Mouse (Mus musculus) intestine, embryonic 14.5 days (tissue): ENCODE measurements around the gene Kif1bp. TPM values are rescaled to one million over a fixed set of nuclear protein-coding genes. Genes with fewer than 3 reads are reported as not detected.

Experiments used
- ATAC-seq: fragments of 200-750 bp; cut with Nextera tagmentation; replicated peaks from 2 replicates; pipeline ENCODE4 v1.8.0; 2017; ENCODE audit warnings: low read depth, moderate number of reproducible peaks, moderate TSS enrichment, moderate library complexity; ENCODE audit not compliant: low FRiP score, low TSS enrichment
- DNase-seq: peaks from one replicate; pipeline ENCODE4 v3.0.0-alpha.2; 2018; ENCODE audit warnings: low spot score
- H3K27ac ChIP-seq: fragments of 300-500 bp; sonication (generic); 2 replicates; pipeline ENCODE4 v1.5.1; 2014; ENCODE audit warnings: low read depth, mild to moderate bottlenecking, control low read depth
- H3K27me3 ChIP-seq: fragments of 300-500 bp; sonication (generic); replicated peaks from 2 replicates; pipeline ENCODE4 v1.6.1; 2014; ENCODE audit warnings: low read length, control low read depth; ENCODE audit not compliant: control insufficient read depth, insufficient read depth
- H3K36me3 ChIP-seq: fragments of 300-500 bp; sonication (generic); 2 replicates; pipeline ENCODE4 v1.6.1; 2014; ENCODE audit warnings: low read length, control low read depth; ENCODE audit not compliant: control insufficient read depth, insufficient read depth
- H3K4me1 ChIP-seq: fragments of 300-500 bp; sonication (generic); replicated peaks from 2 replicates; pipeline ENCODE4 v1.6.1; 2014; ENCODE audit warnings: low read length, control low read depth, mixed read lengths; ENCODE audit not compliant: control insufficient read depth, insufficient read depth
- H3K4me2 ChIP-seq: fragments of 300-500 bp; sonication (generic); 2 replicates; pipeline ENCODE4 v1.6.1; 2014; ENCODE audit warnings: low read length
- H3K4me3 ChIP-seq: fragments of 300-500 bp; sonication (generic); 2 replicates; pipeline ENCODE4 v1.5.1; 2014; ENCODE audit warnings: low read depth, low read length, control low read depth, mixed read lengths
- H3K9ac ChIP-seq: fragments of 300-500 bp; sonication (generic); 2 replicates; pipeline ENCODE4 v1.6.1; 2014; ENCODE audit warnings: mild to moderate bottlenecking, low read length
- H3K9me3 ChIP-seq: fragments of 300-500 bp; sonication (generic); 2 replicates; pipeline ENCODE4 v1.6.1; 2016; ENCODE audit warnings: low read length, control low read depth; ENCODE audit not compliant: control insufficient read depth
- WGBS: fragments of 180-500 bp; shearing (Covaris S2); extraction: QIAGEN DNeasy Blood & Tissue Kit; methylation state at CpG from one replicate; pipeline ENCODE4 v1.1.7; 2014; 5-methylcytosine and 5-hydroxymethylcytosine counted together
- polyA plus RNA-seq: library from polyadenylated mRNA; unstranded; fragments of >200 nt; fragmentation: Nextera tagmentation; extraction: Ambion mirVana; gene quantifications from 2 replicates; pipeline ENCODE4 v1.2.1, GENCODE M21; 2014

Kif1bp gene
- polyA plus RNA-seq, 1 experiment from 2014 or later, result 37.2 TPM

GRCm38 (mm10) chr10:62534509-62534908 lies 43.7 kb downstream of the Kif1bp start:
- H3K4me3 ChIP-seq, result no peak overlapping the region
- no peak overlapping the region for H3K9ac ChIP-seq
- no peaks in the 10 kb centered on the region for H3K9me3 ChIP-seq
- H3K27ac ChIP-seq, result no peak overlapping the region
- no peaks in the 10 kb centered on the region for H3K27me3 ChIP-seq
- no peaks in the 10 kb centered on the region for H3K4me1 ChIP-seq
- 73% methylated on average over 7 of the region's 7 CpGs for WGBS
- no peaks in the 10 kb centered on the region for H3K36me3 ChIP-seq
- DNase-seq (no peak), ATAC-seq (no peak)
- no peak overlapping the region for H3K4me2 ChIP-seq

- ATAC-seq, result no peak
- Histone ChIP-seq H3K9me3 (no peaks in the 10 kb centered on the region), H3K27me3 (no peaks in the 10 kb centered on the region), H3K9ac (no peak overlapping the region), H3K4me1 (no peaks in the 10 kb centered on the region), H3K4me2 (no peak overlapping the region), H3K27ac (no peak overlapping the region), H3K4me3 (no peak overlapping the region), H3K36me3 (no peaks in the 10 kb centered on the region)
- DNase-seq, result no peak
- WGBS, result 64% methylated on average over 2 of the region's 2 CpGs
Observed at GRCm38 (mm10) chr10:62532832-62533231, 45.4 kb downstream of the Kif1bp start.

GRCm38 (mm10) chr10:62530183-62530582 lies 48.1 kb downstream of the Kif1bp start:
- Histone ChIP-seq H3K9me3 (no peaks in the 10 kb centered on the region), H3K4me1 (no peaks in the 10 kb centered on the region), H3K9ac (no peak overlapping the region), H3K36me3 (no peaks in the 10 kb centered on the region), H3K4me2 (no peak overlapping the region), H3K4me3 (no peak overlapping the region), H3K27ac (no peak overlapping the region), H3K27me3 (no peaks in the 10 kb centered on the region)
- DNase-seq (no peak), ATAC-seq (no peak)
- WGBS, result 77% methylated on average over 9 of the region's 9 CpGs

GRCm38 (mm10) chr10:62527351-62527750 lies 50.9 kb downstream of the Kif1bp start, which contains the start of gene Srgn:
Gene Srgn, minus strand, starts transcription at chr10:62527451.
- no peak within 1 kb of the TSS for H3K4me3 ChIP-seq
- WGBS, result 86% methylated on average over 14 of the region's 14 CpGs
- DNase-seq, result no peak
- no peaks in the 10 kb centered on the region for H3K27me3 ChIP-seq
- no peak within 1 kb of the TSS for H3K9ac ChIP-seq
- H3K36me3 ChIP-seq, result no peaks in the 10 kb centered on the region
- no peak within 1 kb of the TSS for H3K4me2 ChIP-seq
- ATAC-seq, result no peak
- H3K27ac ChIP-seq, result no peak within 1 kb of the TSS
- no peaks in the 10 kb centered on the region for H3K4me1 ChIP-seq
- H3K9me3 ChIP-seq, result no peaks in the 10 kb centered on the region

GRCm38 (mm10) chr10:62522346-62522950 lies 55.8 kb downstream of the Kif1bp start:
- H3K4me3 ChIP-seq, result no peak overlapping the region
- 0 out of 2 replicates have a peak, but pooled peaks have one; percentile 43 for ATAC-seq
- H3K27me3 ChIP-seq, result no peaks in the 10 kb centered on the region
- no peaks in the 10 kb centered on the region for H3K4me1 ChIP-seq
- 70% methylated on average over 7 of the region's 7 CpGs for WGBS
- H3K36me3 ChIP-seq, result no peaks in the 10 kb centered on the region
- DNase-seq, result no peak
- no peak overlapping the region for H3K9ac ChIP-seq
- no peaks in the 10 kb centered on the region for H3K9me3 ChIP-seq
- H3K27ac ChIP-seq, result no peak overlapping the region
- no peak overlapping the region for H3K4me2 ChIP-seq

- Histone ChIP-seq H3K27ac (no peak overlapping the region), H3K4me1 (no peaks in the 10 kb centered on the region), H3K27me3 (no peaks in the 10 kb centered on the region), H3K4me2 (no peak overlapping the region), H3K9ac (no peak overlapping the region), H3K9me3 (no peaks in the 10 kb centered on the region), H3K36me3 (no peaks in the 10 kb centered on the region), H3K4me3 (no peak overlapping the region)
- DNase-seq (no peak), ATAC-seq (0 out of 2 replicates have a peak, but pooled peaks have one; percentile 36)
- WGBS, result 58% methylated on average over 4 of the region's 4 CpGs
Observed at GRCm38 (mm10) chr10:62521763-62522162, 56.5 kb downstream of the Kif1bp start.

- ATAC-seq (no peak), DNase-seq (no peak)
- no peak overlapping the region for H3K4me3 ChIP-seq
Observed at GRCm38 (mm10) chr10:62520911-62521310, 57.3 kb downstream of the Kif1bp start.

GRCm38 (mm10) chr10:62517511-62517910 lies 60.7 kb downstream of the Kif1bp start:
- no peaks in the 10 kb centered on the region for H3K27me3 ChIP-seq
- no peak for ATAC-seq
- no peak for DNase-seq
- H3K4me1 ChIP-seq, result no peaks in the 10 kb centered on the region
- 86% methylated on average over 6 of the region's 6 CpGs for WGBS
- H3K4me2 ChIP-seq, result no peak overlapping the region
- H3K4me3 ChIP-seq, result no peak overlapping the region
- H3K27ac ChIP-seq, result no peak overlapping the region
- H3K36me3 ChIP-seq, result no peaks in the 10 kb centered on the region
- H3K9me3 ChIP-seq, result no peaks in the 10 kb centered on the region
- no peak overlapping the region for H3K9ac ChIP-seq

More at GRCm38 (mm10) chr10:62520911-62521310, 57.3 kb downstream of the Kif1bp start:
- Histone ChIP-seq H3K9me3 (no peaks in the 10 kb centered on the region), H3K27ac (no peak overlapping the region), H3K27me3 (no peaks in the 10 kb centered on the region), H3K36me3 (no peaks in the 10 kb centered on the region), H3K4me1 (no peaks in the 10 kb centered on the region), H3K4me2 (no peak overlapping the region), H3K9ac (no peak overlapping the region)
- 68% methylated on average over 2 of the region's 2 CpGs for WGBS

GRCm38 (mm10) chr10:62512855-62513254 lies 65.4 kb downstream of the Kif1bp start:
- WGBS, result 87% methylated on average over 4 of the region's 4 CpGs
- Histone ChIP-seq H3K9me3 (no peaks in the 10 kb centered on the region), H3K4me1 (peaks cover 7% of the 10 kb centered on the region; the same call in 1 of the 2 replicates), H3K27ac (no peak overlapping the region), H3K27me3 (peaks cover 4% of the 10 kb centered on the region; the same call in 1 of the 2 replicates), H3K4me2 (no peak overlapping the region), H3K36me3 (no peaks in the 10 kb centered on the region), H3K4me3 (no peak overlapping the region), H3K9ac (no peak overlapping the region)
- DNase-seq, result no peak
- ATAC-seq, result no peak
